Mouse (Mus musculus): ENCODE measurements around the gene Hexb.

Gene Hexb

GRCm38 (mm10) chr13:97223856-97224255, 25.7 kb upstream of the Hexb start:
- no peak for DNase-seq

- DNase-seq = no peak
These were observed 21.9 kb upstream of the Hexb start for GRCm38 (mm10) chr13:97220022-97220421.

DNA sequence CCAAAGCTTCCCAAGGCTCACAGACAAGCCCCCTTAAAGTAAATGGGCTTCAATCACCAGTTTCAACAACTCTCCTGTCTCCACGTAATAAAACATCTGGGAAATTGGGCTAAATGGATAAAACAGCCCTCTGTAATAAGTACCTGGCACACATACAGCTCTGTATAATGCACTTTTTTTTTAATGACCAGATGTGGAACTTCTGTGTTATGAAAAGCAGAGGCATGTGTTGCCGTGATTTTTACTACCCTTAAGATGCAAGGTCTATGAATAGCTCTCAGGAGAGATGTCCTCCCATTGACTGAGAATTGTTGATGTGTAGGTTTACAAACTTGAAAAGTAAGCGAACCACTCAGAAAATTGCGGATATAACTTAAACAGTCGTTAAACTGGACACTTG, 18.0 kb upstream of the Hexb start:
- no peak for DNase-seq

GRCm38 (mm10) chr13:97215563-97215962, 17.4 kb upstream of the Hexb start:
- DNase-seq = no peak

DNA sequence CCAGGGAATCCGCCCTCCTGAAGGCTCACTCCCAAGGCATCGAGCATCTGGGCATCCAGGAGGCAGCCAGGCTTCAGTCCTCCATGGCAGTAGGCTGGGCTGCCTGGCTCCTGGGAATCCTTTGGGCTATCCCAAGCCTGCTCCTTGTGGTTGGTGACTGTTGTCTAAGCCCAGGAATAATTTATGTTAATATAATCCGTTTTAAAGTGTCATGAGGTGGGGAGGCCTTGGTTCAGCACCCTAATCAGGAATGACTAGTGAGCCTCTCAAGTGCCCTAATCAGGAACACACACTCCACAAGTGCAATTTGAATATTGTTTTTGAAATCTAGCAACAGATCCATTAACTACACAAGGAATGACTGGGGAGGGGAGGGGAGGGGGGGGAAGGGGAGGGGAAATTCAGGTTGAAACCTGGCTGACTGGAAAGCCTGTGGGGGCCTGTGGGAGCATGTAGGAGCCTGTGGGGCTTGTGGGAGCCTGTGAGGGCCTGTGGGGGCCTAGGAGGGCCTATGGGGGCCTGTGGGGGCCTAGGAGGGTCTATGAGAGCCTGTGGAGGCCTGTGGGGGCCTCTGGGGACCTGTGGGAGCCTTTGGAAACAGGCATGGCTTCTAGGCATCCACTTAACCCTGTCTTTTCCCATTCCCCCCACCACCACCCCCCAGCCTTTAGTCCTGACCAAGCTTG, 16.6 kb upstream of the Hexb start:
- DNase-seq = no peak

- DNase-seq = no peak
These were observed 10.4 kb upstream of the Hexb start for GRCm38 (mm10) chr13:97208500-97209010.

DNA sequence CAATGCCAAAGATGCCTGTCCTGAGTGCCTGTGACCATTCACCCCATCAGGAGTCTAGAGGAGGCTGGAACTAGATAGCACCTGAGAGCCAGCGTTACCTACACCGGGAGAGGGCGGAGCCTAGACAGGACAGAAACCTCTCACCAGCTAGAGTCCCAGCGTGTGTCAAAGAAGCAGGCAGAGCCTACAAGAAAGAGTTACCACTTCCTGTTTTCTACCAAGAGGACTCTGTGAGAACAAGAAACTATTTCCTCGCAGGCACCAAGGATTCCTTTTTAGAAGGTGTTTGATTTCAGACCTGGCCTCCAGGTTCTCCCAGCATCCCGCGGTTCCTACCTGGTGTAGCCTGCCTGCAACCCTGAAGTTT, 9.9 kb upstream of the Hexb start:
- DNase-seq = no peak

- DNase-seq = no peak
These were observed 9.4 kb upstream of the Hexb start for GRCm38 (mm10) chr13:97207472-97208111.

GRCm38 (mm10) chr13:97206046-97206445, 7.9 kb upstream of the Hexb start:
- DNase-seq = peak in 1 of 2 experiments; percentile 65

- DNase-seq = peak; percentile 93 to 94
These were observed 7.0 kb upstream of the Hexb start for GRCm38 (mm10) chr13:97205052-97205701.

DNA sequence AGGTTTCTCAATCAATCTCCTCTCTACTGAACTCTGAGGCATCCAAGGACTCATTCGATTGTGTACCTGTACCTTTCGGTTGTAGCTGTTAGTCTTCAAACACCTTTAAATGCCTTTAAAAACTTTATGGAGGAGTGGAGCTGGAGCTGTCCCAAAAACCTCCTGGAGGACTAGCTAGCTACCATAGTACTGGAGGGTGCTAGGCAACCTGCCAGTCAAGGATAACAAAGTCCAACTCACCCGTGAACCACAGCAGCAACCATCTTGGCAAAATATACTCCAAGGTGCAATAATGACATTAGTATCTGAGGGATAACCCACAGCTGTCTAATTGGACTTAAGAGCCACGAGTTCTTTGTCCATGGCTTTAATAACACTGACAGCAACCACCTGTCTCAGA, 3.7 kb upstream of the Hexb start:
- peak; percentile 67 to 76 for DNase-seq

DNA sequence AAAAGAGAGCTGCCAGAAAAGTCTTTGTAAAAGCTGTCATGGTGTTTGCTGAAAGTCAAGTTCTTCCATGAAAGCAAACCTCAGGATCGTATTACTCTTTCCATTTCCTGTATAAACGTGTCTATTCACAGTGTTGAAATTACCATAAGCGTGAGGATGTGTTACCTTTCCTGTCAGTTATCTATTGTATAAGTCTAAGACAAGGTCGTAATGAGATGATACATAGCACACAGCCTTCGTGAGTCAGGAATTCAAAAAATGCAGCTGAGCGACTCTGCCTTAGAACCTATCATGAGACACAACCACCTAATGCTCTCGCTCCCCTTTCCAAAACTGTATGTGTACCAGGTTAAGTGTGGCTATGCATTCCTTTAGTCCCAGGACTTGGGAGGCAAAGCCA, 2.9 kb upstream of the Hexb start:
- DNase-seq = no peak

- no peak for DNase-seq
These were observed 966 bp upstream of the Hexb start for GRCm38 (mm10) chr13:97199123-97199522.

DNA sequence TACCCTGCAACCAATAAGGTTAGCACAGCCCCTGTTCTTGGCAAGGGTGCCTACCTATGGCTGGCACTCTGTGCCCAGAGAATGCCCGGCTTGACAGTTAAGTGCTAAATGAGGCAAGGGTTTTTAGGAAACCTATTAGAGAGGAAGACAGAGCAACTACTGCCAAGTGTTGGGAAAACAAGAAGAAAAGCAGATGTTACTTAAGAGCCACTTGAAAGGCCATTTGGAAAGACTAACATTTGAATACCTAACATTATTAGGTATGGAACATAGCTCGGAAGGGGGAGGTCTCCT, 1.3 kb downstream of the Hexb start:
- no peak for DNase-seq

- DNase-seq = peak; percentile 40 to 52
These were observed 1.8 kb downstream of the Hexb start for GRCm38 (mm10) chr13:97196186-97196924.

GRCm38 (mm10) chr13:97193420-97193819, 4.7 kb downstream of the Hexb start:
- peak; percentile 84 to 85 for DNase-seq

DNA sequence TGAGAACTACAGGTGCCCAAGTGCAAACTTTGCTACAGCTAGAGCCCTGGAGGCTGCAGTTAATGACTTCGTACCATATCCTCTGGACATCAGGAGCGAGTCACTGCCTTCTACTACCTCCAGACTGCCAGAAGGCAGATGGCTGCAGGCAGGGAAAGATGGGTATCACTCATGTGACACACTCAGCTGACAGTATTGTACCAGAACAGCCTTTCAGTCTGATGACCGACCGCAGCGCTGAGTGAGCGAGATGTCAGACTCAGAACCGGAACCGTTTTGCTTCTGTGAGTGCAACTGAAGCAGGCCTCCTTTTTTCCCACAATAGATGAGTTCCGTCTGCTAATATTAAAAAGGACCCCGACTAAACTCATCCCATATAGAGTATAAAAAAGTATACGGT, 5.5 kb downstream of the Hexb start:
- DNase-seq = no peak

GRCm38 (mm10) chr13:97187693-97188092, 10.5 kb downstream of the Hexb start:
- no peak for DNase-seq

DNA sequence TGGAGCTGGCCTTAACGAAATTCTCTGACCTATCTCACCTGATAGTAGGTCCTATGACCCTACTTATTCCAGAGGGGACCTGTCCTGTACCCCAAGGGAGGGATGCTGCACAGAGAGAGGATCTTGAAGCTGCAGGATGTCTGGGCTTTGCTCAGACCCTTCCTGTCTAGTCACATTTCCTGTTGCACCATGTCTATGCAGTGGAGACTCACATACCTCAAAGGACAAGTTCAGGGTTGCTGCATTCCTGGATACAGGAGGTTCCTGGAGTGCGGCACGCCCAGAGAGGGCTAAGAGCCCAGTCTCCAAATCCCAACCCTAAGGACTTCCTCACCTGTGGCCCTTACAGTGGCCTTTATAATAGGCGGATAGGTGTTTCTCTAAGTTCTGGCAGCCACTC, 11.8 kb downstream of the Hexb start:
- no peak for DNase-seq

DNA sequence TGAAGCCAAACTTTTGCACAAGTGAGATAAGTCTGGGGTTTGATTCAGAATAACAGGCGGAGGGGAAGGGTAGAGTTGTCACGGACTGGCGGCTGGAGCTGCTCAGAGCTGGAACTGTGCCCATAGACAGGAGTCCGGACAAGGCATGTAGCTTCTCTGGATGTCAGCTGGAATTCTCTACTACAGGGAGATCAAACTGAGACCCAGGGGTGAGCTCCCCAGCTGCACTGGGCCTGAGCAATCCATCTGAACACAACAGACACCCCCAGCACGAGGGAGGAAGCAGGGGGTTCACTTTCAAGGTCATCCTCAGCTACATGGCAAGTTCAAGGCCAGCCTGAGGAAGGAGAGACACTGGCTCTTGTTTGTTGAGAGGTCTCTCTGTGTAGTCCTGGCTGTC, 13.5 kb downstream of the Hexb start:
- DNase-seq = peak in 1 of 2 experiments; percentile 45

DNA sequence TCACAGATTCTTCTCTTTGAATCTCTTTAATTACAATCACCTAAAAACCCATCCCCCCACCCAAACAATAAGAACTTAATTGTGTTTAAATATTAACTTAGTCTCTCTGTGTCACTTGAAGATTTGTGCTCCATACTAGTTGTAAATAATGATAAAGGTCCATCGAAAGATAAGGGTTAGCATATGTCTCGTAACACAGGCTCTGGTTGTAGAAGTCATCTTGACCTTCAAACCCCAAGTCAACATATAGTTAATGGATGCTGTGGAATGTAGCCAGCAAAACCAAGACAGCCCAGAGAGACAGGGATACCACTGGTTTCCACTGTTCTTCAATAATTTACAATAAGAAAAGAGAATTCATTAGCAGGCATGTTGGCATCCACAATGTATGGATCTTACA, 14.0 kb downstream of the Hexb start:
- no peak for DNase-seq

DNA sequence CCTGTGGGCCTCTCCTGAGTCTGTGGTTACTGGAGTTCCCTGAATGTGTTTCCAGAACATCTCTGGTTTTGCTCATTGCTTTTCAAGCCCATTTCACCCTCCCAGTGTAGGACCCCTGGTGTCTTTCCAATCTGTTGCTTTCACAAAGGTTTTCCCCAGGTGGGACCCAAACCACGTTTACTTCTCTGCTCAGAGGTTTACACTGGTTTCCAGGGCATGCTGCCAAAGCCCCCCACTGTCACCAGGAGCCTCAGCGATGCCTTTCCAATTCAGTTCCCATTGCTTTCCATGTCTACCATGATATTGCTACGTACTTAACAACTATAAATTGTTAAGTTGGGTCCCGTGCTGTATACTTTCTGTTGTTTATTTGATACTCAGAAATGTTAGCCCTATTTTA, 15.3 kb downstream of the Hexb start:
- no peak for DNase-seq

GRCm38 (mm10) chr13:97180113-97180828, 17.9 kb downstream of the Hexb start:
- DNase-seq = no peak

Data from kidney, postnatal 36 days (tissue).